Mouse (Mus musculus) stomach, postnatal 0 days (tissue): ENCODE results near the gene Serpinb1c. TPM values are rescaled to one million over a fixed set of nuclear protein-coding genes. Genes with fewer than 3 reads are reported as not detected.

ENCODE experiments used
- ATAC-seq: fragments of 200-750 bp; cut with Nextera tagmentation; 2 replicates; pipeline ENCODE4 v1.8.0; 2017; ENCODE audit not compliant: low FRiP score, low TSS enrichment
- DNase-seq: peaks from one replicate; pipeline ENCODE4 v3.0.0-alpha.2; 2016; ENCODE audit warnings: low spot score
- H3K27ac ChIP-seq: fragments of 300-500 bp; sonication (generic); replicated peaks from 2 replicates; pipeline ENCODE4 v1.5.1; 2014; ENCODE audit warnings: mild to moderate bottlenecking, control low read depth
- H3K27me3 ChIP-seq: fragments of 300-500 bp; sonication (generic); 2 replicates; pipeline ENCODE4 v1.6.1; 2014; ENCODE audit warnings: low read length; ENCODE audit not compliant: control insufficient read depth, insufficient read depth
- H3K36me3 ChIP-seq: fragments of 300-500 bp; sonication (generic); 2 replicates; pipeline ENCODE4 v1.6.1; 2014; ENCODE audit warnings: low read length, mixed read lengths; ENCODE audit not compliant: control insufficient read depth, insufficient read depth
- H3K4me1 ChIP-seq: fragments of 300-500 bp; sonication (generic); replicated peaks from 2 replicates; pipeline ENCODE4 v1.6.1; 2014; ENCODE audit warnings: antibody characterized with exemption; ENCODE audit not compliant: control insufficient read depth, insufficient read depth
- H3K4me2 ChIP-seq: fragments of 300-500 bp; sonication (generic); replicated peaks from 2 replicates; pipeline ENCODE4 v1.6.1; 2014; ENCODE audit warnings: low read depth, mild to moderate bottlenecking, control low read depth, moderate library complexity
- H3K4me3 ChIP-seq: fragments of 300-500 bp; sonication (generic); 2 replicates; pipeline ENCODE4 v1.5.1; 2014; ENCODE audit warnings: low read depth, low read length, control low read depth
- H3K9ac ChIP-seq: fragments of 300-500 bp; sonication (generic); 2 replicates; pipeline ENCODE4 v1.6.1; 2014; ENCODE audit warnings: mild to moderate bottlenecking, low read length, control low read depth, mixed read lengths
- H3K9me3 ChIP-seq: fragments of 300-500 bp; sonication (generic); 2 replicates; pipeline ENCODE4 v1.6.1; 2016; ENCODE audit warnings: low read length; ENCODE audit not compliant: control insufficient read depth
- CTCF ChIP-seq: IDR thresholded peaks from 2 replicates; pipeline ENCODE4 v1.5.1; 2016; ENCODE audit warnings: antibody characterized with exemption, low read depth, mild to moderate bottlenecking, moderate library complexity
- EP300 ChIP-seq: optimal IDR thresholded peaks from 2 replicates; pipeline ENCODE3; 2016; ENCODE audit warnings: antibody characterized with exemption
- WGBS: fragments of 180-500 bp; shearing (Covaris S2); extraction: QIAGEN DNeasy Blood & Tissue Kit; methylation state at CpG from one replicate; pipeline ENCODE4 v1.1.7; 2014; 5-methylcytosine and 5-hydroxymethylcytosine counted together
- polyA plus RNA-seq: library from polyadenylated mRNA; unstranded; fragments of >200 nt; fragmentation: Nextera tagmentation; extraction: Ambion mirVana; gene quantifications from 2 replicates; pipeline ENCODE4 v1.2.1, GENCODE M21; 2015

Serpinb1c gene
- polyA plus RNA-seq, 1 experiment from 2014 or later: 0.10 TPM

DNA sequence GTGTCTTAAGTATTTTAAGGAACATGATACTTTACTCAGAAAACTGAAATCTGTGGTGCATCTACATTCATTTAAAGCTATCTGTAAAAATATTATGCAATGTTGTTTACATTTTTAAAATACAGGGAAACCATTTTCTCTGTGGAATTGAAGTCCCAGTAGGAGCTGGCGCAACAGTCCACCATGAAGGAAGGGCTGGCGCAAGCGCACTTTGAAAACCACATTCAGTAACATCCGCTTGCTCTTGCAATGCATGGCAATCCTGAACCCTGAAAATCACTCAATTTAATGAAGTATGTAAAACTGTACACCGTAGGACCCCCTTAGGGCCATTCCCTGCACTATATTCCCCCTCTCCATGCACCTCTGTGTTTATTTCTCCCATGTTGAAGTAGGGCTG, 63.5 kb downstream of the Serpinb1c start:
- ATAC-seq (no peak), DNase-seq (no peak)
- TF ChIP-seq CTCF (no peak), EP300 (no peak)
- Histone ChIP-seq H3K9me3 (no peaks in the 10 kb centered on the region), H3K27ac (no peak overlapping the region), H3K4me3 (no peak overlapping the region), H3K36me3 (no peaks in the 10 kb centered on the region), H3K4me1 (no peaks in the 10 kb centered on the region), H3K27me3 (no peaks in the 10 kb centered on the region), H3K4me2 (no peak overlapping the region), H3K9ac (no peak overlapping the region)
- WGBS: 90% methylated on average over 5 of the region's 5 CpGs

DNA sequence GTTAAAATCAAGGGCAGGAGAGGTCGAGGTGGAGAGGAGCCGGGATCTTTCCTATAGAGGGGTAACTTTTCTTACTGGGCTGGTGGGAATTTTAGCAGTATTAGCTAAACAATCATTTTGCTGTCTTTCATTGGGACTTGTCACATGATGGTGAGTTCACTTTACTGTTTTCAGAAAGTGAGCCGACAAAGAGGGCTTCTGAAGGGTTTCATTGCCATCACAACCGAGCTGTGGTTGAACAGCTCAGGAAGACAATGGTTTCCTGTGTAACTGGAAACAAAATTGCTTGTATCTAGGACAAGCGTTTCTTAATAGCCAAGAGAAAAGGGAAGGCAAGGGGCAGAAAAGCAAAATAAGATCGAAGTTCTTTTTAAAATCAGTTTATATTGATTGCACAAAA, 64.8 kb downstream of the Serpinb1c start:
- Histone ChIP-seq H3K36me3 (no peaks in the 10 kb centered on the region), H3K4me1 (no peaks in the 10 kb centered on the region), H3K27ac (no peak overlapping the region), H3K4me3 (no peak overlapping the region), H3K9me3 (no peaks in the 10 kb centered on the region), H3K9ac (no peak overlapping the region), H3K4me2 (no peak overlapping the region), H3K27me3 (no peaks in the 10 kb centered on the region)
- TF ChIP-seq CTCF: no peak
- TF ChIP-seq EP300: no peak
- DNase-seq (no peak), ATAC-seq (no peak)
- 71% methylated on average over 6 of the region's 6 CpGs for WGBS

DNA sequence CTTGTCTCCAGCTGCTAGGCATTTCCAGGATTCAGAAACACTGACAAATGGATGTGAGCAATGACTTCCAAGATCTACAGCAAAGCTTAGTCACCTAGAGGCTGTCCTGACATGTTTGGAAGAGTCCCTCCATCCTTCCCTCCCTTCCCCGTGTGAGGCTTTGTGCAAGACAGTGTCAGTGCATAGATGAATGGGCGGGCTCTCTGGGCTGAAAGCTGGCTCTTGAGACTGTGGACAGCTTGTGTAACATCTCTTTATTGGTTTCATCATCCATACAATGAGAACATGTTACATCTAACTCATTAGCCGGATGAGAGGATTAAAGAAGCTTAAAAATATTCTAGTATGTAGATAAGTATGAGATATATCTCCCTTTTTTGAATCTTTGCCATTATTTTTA, 65.2 kb downstream of the Serpinb1c start:
- H3K4me3 ChIP-seq: no peak overlapping the region
- H3K4me2 ChIP-seq: no peak overlapping the region
- DNase-seq (no peak), ATAC-seq (no peak)
- H3K9me3 ChIP-seq: no peaks in the 10 kb centered on the region
- H3K27ac ChIP-seq: no peak overlapping the region
- no peak overlapping the region for H3K9ac ChIP-seq
- TF ChIP-seq EP300 (no peak), CTCF (no peak)
- H3K27me3 ChIP-seq: no peaks in the 10 kb centered on the region
- no peaks in the 10 kb centered on the region for H3K4me1 ChIP-seq
- WGBS: 62% methylated on average over 3 of the region's 3 CpGs
- no peaks in the 10 kb centered on the region for H3K36me3 ChIP-seq

DNA sequence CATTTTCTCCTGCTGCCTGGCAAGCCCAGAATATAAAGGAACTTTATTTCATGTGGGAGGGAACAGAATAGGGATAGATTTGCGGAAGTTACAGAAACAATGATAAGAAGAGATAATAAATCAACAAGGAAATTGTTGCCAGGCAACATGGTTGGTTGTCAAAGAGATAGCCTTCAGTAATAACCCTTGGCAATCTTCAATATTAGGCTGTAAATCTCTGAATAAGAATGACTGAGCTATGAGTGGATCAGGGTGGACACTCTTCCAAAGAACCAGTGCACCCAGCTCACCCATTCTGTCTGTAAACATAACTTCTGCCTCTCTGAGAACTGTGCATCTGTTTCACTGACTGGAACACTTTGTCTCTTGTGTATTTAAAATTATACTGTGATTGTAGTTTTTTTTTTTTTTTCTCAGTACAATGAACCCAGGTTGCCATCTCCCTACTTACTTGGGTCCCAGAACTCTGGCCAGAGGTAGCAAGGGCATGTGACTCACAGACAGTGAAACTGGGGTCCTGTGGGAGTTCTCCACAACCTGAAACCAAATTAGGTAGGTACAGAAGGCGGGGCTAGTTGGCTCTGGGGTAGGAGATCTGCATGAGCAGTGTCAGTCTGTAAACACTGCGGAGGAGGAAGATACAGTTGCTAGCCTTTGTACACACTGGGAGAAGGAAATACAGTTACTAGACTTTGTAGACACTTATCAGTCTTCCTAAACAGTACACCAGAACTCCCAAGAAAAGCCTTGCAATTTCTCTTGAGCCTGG, 66.3 kb downstream of the Serpinb1c start:
- WGBS: 64% methylated on average over 3 of the region's 3 CpGs
- peak; percentile 72; the same call in 1 of the 2 replicates for ATAC-seq
- Histone ChIP-seq H3K27ac (no peak overlapping the region), H3K4me3 (no peak overlapping the region), H3K9me3 (no peaks in the 10 kb centered on the region), H3K9ac (no peak overlapping the region), H3K27me3 (no peaks in the 10 kb centered on the region), H3K4me2 (no peak overlapping the region), H3K36me3 (no peaks in the 10 kb centered on the region), H3K4me1 (no peaks in the 10 kb centered on the region)
- no peak for DNase-seq
- TF ChIP-seq CTCF (no peak), EP300 (no peak)

Other genes with a start within 250 kb of the Serpinb1c start
- 0.12 and 0.15 TPM in 2 replicates for gene Mylk4, start 114.3 kb downstream of the Serpinb1c start, polyA plus RNA-seq
- 14.4 and 17.0 TPM in 2 replicates for gene Wrnip1, start 96.2 kb downstream of the Serpinb1c start, polyA plus RNA-seq
- gene D930007J09Rik, start 95.4 kb downstream of the Serpinb1c start, polyA plus RNA-seq: not detected in 2 replicates
- 80.1 and 91.1 TPM in 2 replicates for gene Serpinb1a, start 47.0 kb downstream of the Serpinb1c start, polyA plus RNA-seq
- 7.7 and 9.5 TPM in 2 replicates for gene Serpinb6b, start 67.0 kb upstream of the Serpinb1c start, polyA plus RNA-seq
- gene Serpinb9, start 105.0 kb upstream of the Serpinb1c start, polyA plus RNA-seq: 5.5 and 6.3 TPM in 2 replicates
- 2.7 and 4.9 TPM in 2 replicates for gene Serpinb9b, start 129.2 kb upstream of the Serpinb1c start, polyA plus RNA-seq
- gene Serpinb1b, start 180.4 kb upstream of the Serpinb1c start, polyA plus RNA-seq: 1.3 and 2.0 TPM in 2 replicates